Mouse (Mus musculus) frontal cortex, adult 2 months (tissue): ENCODE data around the gene Ecpas. TPM values are rescaled to one million over a fixed set of nuclear protein-coding genes. Genes with fewer than 3 reads are reported as not detected.

Experiments used
- DNase-seq, 2 experiments: peaks; one replicate each; pipeline ENCODE4 v3.0.0; 2022; ENCODE audit warnings: low spot score in 1 of 2; ENCODE audit errors: extremely low spot score in 1 of 2
- polyA plus RNA-seq: library from polyadenylated mRNA; depleted of rRNA; stranded (reverse); fragments of >200 nt; gene quantifications from 2 replicates; pipeline ENCODE4 v1.2.3, GENCODE M21; 2012; rRNA removed

The Ecpas gene
- polyA plus RNA-seq, 1 experiment, result 40.3 TPM

DNA sequence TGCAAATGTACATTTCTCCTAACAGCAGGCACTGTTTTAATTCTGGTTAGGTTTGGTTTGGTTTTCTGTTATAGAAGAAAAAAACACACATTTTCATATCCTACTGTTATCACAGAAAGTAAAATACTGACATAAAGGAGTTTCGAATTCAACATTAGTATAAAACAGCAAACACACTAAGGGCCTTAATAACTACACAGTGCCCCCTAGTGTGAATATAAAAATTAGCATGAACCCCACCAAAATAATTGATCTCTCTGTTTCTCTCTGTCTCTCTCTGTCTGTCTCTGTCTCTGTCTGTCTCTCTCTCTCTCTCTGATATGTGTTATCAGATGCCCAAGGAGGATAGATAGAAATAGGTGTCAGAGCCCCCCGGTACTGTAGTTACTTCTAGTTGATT, 163.0 kb downstream of the Ecpas start:
- DNase-seq, result peak in 1 of 2 experiments; percentile 37

GRCm38 (mm10) chr4:58749101-58749500, 163.4 kb downstream of the Ecpas start:
- DNase-seq, result no peak

Other genes starting within 250 kb of the Ecpas start
- gene Olfr267, start 125.0 kb downstream of the Ecpas start, polyA plus RNA-seq, result 0.38 and 0.40 TPM in 2 replicates
- 9.9 and 15.3 TPM in 2 replicates for gene Zkscan16, start 30.9 kb upstream of the Ecpas start, polyA plus RNA-seq
- 1.1 and 1.3 TPM in 2 replicates for gene Ptgr1, start 74.4 kb upstream of the Ecpas start, polyA plus RNA-seq
- 4.1 and 4.2 TPM in 2 replicates for gene Dnajc25, start 82.3 kb upstream of the Ecpas start, polyA plus RNA-seq
- gene Gm20503, start 90.5 kb upstream of the Ecpas start, polyA plus RNA-seq, result 0.10 TPM in 1 of 2 replicates, not detected in the other
- gene Gng10, start 122.3 kb upstream of the Ecpas start, polyA plus RNA-seq, result 69.4 and 69.7 TPM in 2 replicates
- not detected in 2 replicates for gene AI481877, start 226.2 kb upstream of the Ecpas start, polyA plus RNA-seq